Mouse (Mus musculus) heart, adult 2 months (tissue): ENCODE results near the gene Fgf14. TPM values are rescaled to one million over a fixed set of nuclear protein-coding genes. Genes with fewer than 3 reads are reported as not detected.

Source experiments
- DNase-seq, 2 experiments: peaks; one replicate each; pipeline ENCODE4 v3.0.0; 2021
- H3K27ac ChIP-seq: fragments of 200-600 bp; 2 replicates; pipeline ENCODE4 v1.8.1; 2022
- H3K27me3 ChIP-seq: fragments of 200-500 bp; 2 replicates; pipeline ENCODE4 v1.6.1; 2012; ENCODE audit warnings: mild to moderate bottlenecking, low read length, inconsistent platforms, mixed read lengths; ENCODE audit not compliant: control insufficient read depth, insufficient read depth
- H3K36me3 ChIP-seq: fragments of 200-500 bp; 2 replicates; pipeline ENCODE4 v1.6.1; 2012; ENCODE audit warnings: low read length, inconsistent platforms; ENCODE audit not compliant: control insufficient read depth, insufficient read depth
- H3K4me1 ChIP-seq: fragments of 200-500 bp; 2 replicates; pipeline ENCODE4 v1.6.1; 2011; ENCODE audit warnings: low read length; ENCODE audit not compliant: control insufficient read depth, insufficient read depth
- H3K4me3 ChIP-seq: fragments of 200-600 bp; 2 replicates; pipeline ENCODE4 v1.8.1; 2022
- H3K79me2 ChIP-seq: fragments of 200-500 bp; replicated peaks from 2 replicates; pipeline ENCODE4 v1.6.1; 2012; ENCODE audit warnings: mild to moderate bottlenecking, inconsistent platforms, low read length, moderate library complexity, mixed read lengths; ENCODE audit not compliant: control insufficient read depth, insufficient read depth
- H3K9ac ChIP-seq: fragments of 200-500 bp; 2 replicates; pipeline ENCODE4 v1.6.1; 2012; ENCODE audit warnings: low read depth, mild to moderate bottlenecking, control low read depth, inconsistent platforms, low read length, mixed read lengths
- CTCF ChIP-seq: fragments of 200-600 bp; IDR thresholded peaks from 2 replicates; pipeline ENCODE4 v1.8.1; 2022; ENCODE audit warnings: antibody characterized with exemption, mild to moderate bottlenecking, moderate library complexity
- EP300 ChIP-seq: fragments of 200-500 bp; IDR thresholded peaks from 2 replicates; pipeline ENCODE4 v1.6.1; 2011; ENCODE audit warnings: low read depth, low read length, control low read depth; ENCODE audit not compliant: insufficient read depth
- POLR2A ChIP-seq: fragments of 200-500 bp; IDR thresholded peaks from 2 replicates; pipeline ENCODE4 v1.6.1; 2011; ENCODE audit warnings: mild to moderate bottlenecking, low read depth, low read length, control low read depth; ENCODE audit not compliant: insufficient read depth
- WGBS: fragments of 180-500 bp; shearing (Covaris S2); methylation state at CpG from one replicate; pipeline ENCODE4 v1.1.7; 2018; 5-methylcytosine and 5-hydroxymethylcytosine counted together
- intact Hi-C: fragments of 180-260 bp; cut with DNase I; formaldehyde crosslinking; loops from one replicate; pipeline ENCODE4 v1.15.1; 2025
- polyA plus RNA-seq: library from polyadenylated mRNA; depleted of rRNA; stranded (reverse); fragments of >200 nt; gene quantifications from 2 replicates; pipeline ENCODE4 v1.2.3, GENCODE M21; 2012
- total RNA-seq, 2 experiments: library from RNA; stranded (reverse); gene quantifications; 2 replicates each; pipeline ENCODE4 v1.2.3; 2021

The Fgf14 gene
- total and polyA plus RNA-seq, 3 experiments = 0.45 to 2.3 (median 1.5) TPM

- TF ChIP-seq POLR2A (no peak), CTCF (no peak), EP300 (no peak)
These were observed 648.8 kb downstream of the Fgf14 start for GRCm38 (mm10) chr14:124027886-124028670.

DNA sequence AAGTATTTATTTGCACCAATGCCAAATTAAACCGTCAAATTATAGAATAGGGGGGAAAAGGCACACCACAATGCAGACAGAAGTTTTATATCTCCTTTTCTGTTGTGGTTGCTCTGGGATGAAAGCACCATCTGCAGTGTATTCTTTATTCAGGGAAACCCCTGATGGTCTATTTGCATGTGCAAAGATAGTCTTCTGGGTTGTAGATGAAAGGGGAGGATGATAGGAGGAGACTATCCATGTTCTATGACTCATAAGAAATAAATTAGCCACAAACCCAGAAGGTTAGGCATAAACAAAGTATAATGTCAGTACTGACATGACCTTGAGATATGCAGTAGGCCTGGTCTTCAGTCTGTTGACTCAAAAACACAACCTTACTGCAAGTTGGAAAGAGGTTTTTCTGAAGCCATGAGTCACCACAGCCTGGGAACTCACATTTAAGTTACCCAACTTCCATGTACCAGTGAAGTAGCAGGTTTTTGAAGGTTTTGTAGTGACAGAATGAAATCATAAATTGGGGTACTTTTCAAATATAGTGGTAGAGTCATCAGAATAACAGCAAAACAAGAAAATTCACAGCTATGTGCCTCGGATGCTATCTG, 686.2 kb downstream of the Fgf14 start:
- no peak overlapping the region for H3K27ac ChIP-seq
- intact Hi-C loops = no loop called here
- no peaks in the 10 kb centered on the region for H3K4me1 ChIP-seq
- no peak overlapping the region for H3K9ac ChIP-seq
- TF ChIP-seq POLR2A = no peak
- no peak for TF ChIP-seq EP300
- TF ChIP-seq CTCF = no peak
- no peak for DNase-seq
- no peaks in the 10 kb centered on the region for H3K79me2 ChIP-seq
- 61% methylated on average over 2 of the region's 2 CpGs for WGBS
- H3K4me3 ChIP-seq = no peak overlapping the region
- no peaks in the 10 kb centered on the region for H3K36me3 ChIP-seq
- H3K27me3 ChIP-seq = no peaks in the 10 kb centered on the region

More at GRCm38 (mm10) chr14:124027886-124028670, 648.8 kb downstream of the Fgf14 start:
- no peaks in the 10 kb centered on the region for H3K27me3 ChIP-seq
- intact Hi-C loops = no loop called here
- H3K36me3 ChIP-seq = no peaks in the 10 kb centered on the region
- no peak for DNase-seq
- WGBS = 66% methylated on average over 1 of the region's 1 CpGs
- no peaks in the 10 kb centered on the region for H3K79me2 ChIP-seq
- H3K4me3 ChIP-seq = no peak overlapping the region
- no peaks in the 10 kb centered on the region for H3K4me1 ChIP-seq
- H3K9ac ChIP-seq = no peak overlapping the region
- H3K27ac ChIP-seq = no peak overlapping the region

- 86% methylated on average over 6 of the region's 6 CpGs for WGBS
- H3K79me2 ChIP-seq = no peaks in the 10 kb centered on the region
- no peaks in the 10 kb centered on the region for H3K36me3 ChIP-seq
- H3K27me3 ChIP-seq = no peaks in the 10 kb centered on the region
- TF ChIP-seq EP300 (no peak), POLR2A (no peak), CTCF (no peak)
- no peak for DNase-seq
- H3K27ac ChIP-seq = no peak overlapping the region
- H3K9ac ChIP-seq = no peak overlapping the region
- H3K4me3 ChIP-seq = no peak overlapping the region
- intact Hi-C loops = no loop called here
- H3K4me1 ChIP-seq = no peaks in the 10 kb centered on the region
These were observed 708.9 kb downstream of the Fgf14 start for GRCm38 (mm10) chr14:123967996-123968395.

GRCm38 (mm10) chr14:123966531-123966930, 710.4 kb downstream of the Fgf14 start:
- Histone ChIP-seq H3K4me1 (no peaks in the 10 kb centered on the region), H3K79me2 (no peaks in the 10 kb centered on the region), H3K36me3 (no peaks in the 10 kb centered on the region), H3K27ac (no peak overlapping the region), H3K27me3 (no peaks in the 10 kb centered on the region), H3K4me3 (no peak overlapping the region), H3K9ac (no peak overlapping the region)
- DNase-seq = no peak
- no peak for TF ChIP-seq EP300
- no peak for TF ChIP-seq POLR2A
- TF ChIP-seq CTCF = no peak
- intact Hi-C loops = no loop called here
- WGBS = 66% methylated on average over 2 of the region's 2 CpGs
